Mouse (Mus musculus) c-Kit-positive CD71-negative TER-119-negative erythroid progenitor cells, embryonic 14.5 days (primary cell): ENCODE data around the gene Serpina6.
"Not testable (repeated sequence)": the region's sequence is repeated elsewhere in the genome, so short reads cannot be mapped to it uniquely, and the experiment has no call there.

Experiments
- DNase-seq: peaks from one replicate; pipeline ENCODE4 v3.0.0-alpha.2; 2013; ENCODE audit warnings: low read depth

Gene Serpina6

GRCm38 (mm10) chr12:103656848-103657626, at the start of gene Serpina6:
TSS of gene Serpina6 (minus strand) at chr12:103657212.
- DNase-seq, result no peak

GRCm38 (mm10) chr12:103706113-103706512, 49.1 kb upstream of the Serpina6 start:
- DNase-seq, result no peak

DNA sequence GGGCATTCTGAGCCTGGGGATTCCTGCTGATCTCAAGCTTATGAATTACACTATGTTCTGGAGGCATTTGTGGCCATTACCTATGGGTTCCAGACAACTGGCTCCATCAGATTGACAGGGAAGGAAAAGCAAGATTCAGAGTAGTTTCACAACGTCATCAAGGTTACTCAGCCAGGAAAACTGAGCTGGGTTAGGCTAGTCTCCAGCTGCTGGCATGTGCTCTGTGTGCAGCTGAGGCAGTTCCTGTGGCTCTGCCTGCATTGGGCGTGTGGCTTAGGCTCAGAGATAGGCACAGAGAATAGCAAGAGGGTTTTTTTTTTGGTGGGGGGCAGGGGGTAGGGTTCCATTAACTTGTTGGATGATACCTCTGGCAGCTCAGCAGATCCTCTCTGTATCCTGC, 48.5 kb upstream of the Serpina6 start:
- no peak for DNase-seq

GRCm38 (mm10) chr12:103700144-103700750, 43.2 kb upstream of the Serpina6 start:
- DNase-seq, result no peak

DNA sequence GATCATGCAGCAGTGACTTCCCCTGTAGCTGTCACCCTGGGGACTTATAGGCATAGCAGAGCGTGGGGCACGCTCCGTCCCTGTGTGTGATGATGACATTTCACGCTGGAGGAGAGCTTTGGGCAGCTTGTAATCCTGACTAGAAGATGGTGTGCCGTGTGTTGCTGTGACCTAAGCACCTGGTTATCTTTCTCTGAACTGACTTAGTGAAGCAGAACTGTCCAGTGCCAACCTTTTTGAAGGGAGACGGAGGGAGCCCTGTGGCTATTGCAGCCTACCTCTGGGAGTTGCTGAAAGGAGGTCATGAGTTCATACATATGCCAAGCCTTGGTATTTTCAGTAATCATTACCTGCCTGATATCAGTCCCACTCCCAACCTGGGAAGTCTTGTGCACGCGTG, 38.4 kb upstream of the Serpina6 start, which contains the start of gene Serpina1f:
Serpina1f (minus strand) TSS at position 101 of the 400 bp plus-strand sequence.
- DNase-seq, result no peak

- DNase-seq, result no peak
These were observed 31.3 kb upstream of the Serpina6 start for GRCm38 (mm10) chr12:103688221-103688814.

- no peak for DNase-seq
These were observed 30.0 kb upstream of the Serpina6 start for GRCm38 (mm10) chr12:103687021-103687420.

DNA sequence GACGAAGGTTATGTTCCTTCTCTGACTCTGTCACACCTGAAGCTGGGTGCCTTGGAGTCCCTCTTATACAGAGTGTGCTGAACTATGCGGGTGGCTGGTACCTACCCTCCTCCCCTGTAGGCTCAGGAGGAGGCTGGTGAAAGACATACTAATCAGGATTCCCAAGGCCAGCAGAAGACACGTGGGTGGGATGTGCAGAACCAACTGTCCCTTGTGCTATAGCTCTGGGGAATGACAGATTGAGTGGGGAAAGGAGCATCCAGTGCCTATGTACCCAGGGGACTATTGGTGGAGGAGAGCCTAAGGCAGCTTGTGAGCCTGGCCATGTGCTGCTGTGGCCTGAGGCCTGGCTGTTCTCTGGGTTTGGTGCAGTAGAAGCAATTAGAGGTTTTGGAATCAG, 29.0 kb upstream of the Serpina6 start:
- no peak for DNase-seq

- no peak for DNase-seq
These were observed 28.4 kb upstream of the Serpina6 start for GRCm38 (mm10) chr12:103685386-103685785.

DNA sequence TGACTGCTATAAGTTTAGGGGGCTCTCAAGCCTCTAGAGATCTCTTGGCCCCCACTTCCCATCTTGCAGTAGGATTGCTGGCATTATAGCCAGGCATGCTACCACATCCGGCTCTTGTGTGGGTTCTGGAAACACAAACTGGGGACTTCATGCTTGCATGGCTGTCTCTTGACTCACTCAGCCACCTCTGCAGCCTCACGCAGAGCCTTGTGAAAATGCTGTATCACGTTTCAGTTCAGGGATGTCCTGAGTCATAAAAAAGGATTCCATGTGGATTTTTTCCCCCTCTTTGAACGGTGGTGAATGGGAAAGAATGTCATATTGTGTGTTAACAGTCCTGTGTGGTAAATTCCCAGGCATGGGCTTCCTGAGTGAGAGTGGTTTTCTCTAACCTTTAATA, 26.8 kb upstream of the Serpina6 start:
- no peak for DNase-seq

GRCm38 (mm10) chr12:103681739-103682138, 24.7 kb upstream of the Serpina6 start:
- no peak for DNase-seq

DNA sequence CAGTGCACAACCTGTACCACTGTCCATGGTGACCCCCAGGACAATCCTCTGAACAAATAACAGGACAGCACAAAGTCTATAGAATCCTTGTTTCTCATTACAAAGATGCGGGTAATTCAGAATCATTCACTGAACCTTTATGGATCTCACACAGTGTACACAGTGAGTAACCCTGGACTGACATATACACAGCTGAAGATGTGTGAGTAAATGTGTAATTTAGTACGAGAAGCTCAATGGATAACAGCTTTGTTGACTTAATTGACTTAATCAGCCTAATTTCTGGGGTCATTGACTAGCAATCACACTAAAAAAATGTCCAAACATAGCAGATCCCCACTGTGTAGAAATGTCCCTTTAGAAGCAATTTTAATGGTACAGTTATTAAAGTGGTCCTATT, 24.2 kb upstream of the Serpina6 start:
- DNase-seq, result no peak

DNA sequence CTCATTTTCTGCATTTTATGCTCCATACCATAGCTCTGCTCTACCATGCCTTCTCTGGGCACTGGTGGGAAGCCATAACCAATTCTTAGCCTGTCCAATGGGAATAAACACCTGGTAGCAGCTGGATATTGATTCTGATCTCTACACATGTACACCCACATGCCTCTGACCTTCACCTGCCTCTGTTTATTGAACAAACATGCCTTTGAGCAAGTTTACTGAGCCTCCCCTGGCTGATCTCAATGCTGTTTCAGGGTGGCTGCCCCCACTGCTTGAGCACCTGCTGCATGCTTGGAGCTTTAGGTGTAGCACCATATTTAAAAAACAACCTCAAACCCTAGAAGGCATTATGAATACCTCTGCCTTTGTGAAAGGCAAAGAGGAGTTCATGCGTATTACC, 22.8 kb upstream of the Serpina6 start:
- not testable (repeated sequence) for DNase-seq

- no peak for DNase-seq
These were observed 19.0 kb upstream of the Serpina6 start, which contains the start of gene Serpina16 for GRCm38 (mm10) chr12:103676039-103676438. TSS of gene Serpina16 (minus strand) at chr12:103676139.

DNA sequence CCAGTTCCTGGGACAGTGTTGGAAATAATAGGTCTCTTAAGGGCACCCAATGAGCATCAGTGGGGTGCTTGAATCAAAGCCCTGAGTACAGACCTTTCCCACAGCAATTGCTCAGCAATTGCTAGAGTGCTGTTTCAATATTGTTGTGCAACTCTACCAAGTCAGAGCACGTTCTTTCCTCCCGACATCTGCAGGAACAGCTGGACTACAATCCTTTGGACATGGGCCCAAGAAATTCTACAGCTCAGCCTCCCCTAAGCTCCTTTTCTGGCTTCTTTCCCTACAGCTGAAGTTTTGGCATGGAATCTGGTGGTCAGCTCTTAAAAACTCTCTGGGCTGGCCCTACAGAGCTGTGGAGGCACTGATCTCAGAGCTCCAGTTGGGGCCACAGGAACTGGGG, 16.2 kb upstream of the Serpina6 start:
- DNase-seq, result no peak

- no peak for DNase-seq
These were observed 14.5 kb upstream of the Serpina6 start for GRCm38 (mm10) chr12:103671483-103671882.

- DNase-seq, result no peak
These were observed 14.0 kb upstream of the Serpina6 start for GRCm38 (mm10) chr12:103670964-103671363.

DNA sequence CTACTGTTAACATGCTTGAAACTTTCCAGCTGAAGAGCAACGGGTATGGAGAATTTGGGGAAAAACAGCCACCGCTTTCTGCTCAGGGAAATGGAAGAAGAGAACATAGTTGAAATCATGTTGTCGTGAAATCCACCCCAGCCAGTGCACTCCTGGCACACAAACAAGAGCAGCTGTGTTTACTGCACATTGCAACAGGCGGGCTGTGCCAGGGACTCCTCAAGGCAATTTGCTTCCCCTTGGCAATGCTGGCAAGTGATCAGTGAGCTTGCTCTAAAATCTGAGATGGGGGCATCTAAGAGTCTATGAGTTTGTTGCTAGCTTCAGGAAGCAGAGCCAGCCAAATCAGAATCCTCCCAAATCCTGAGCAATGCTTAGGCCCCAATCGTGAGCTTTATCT, 13.3 kb upstream of the Serpina6 start:
- DNase-seq, result no peak

DNA sequence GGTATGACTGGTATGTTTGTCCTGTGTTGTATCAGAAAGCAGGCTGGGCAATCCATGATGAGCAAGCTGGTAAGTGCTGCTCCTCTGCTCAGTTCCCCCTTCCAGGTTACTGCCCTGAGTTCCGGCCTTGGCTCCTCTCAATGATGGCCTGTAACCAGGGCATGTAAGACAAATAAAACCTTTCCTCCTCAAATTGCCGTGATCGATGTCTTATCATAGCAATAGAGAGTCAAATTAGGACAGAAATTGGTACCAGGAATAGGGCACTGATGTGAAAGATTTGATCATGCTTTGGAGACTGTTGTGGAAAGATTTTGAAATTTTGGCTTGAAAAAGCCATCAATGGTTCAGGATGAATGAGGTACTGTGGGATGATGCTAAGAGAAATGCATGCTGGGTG, 8.3 kb upstream of the Serpina6 start:
- no peak for DNase-seq

GRCm38 (mm10) chr12:103662053-103662452, 5.0 kb upstream of the Serpina6 start:
- DNase-seq, result not testable (repeated sequence)

DNA sequence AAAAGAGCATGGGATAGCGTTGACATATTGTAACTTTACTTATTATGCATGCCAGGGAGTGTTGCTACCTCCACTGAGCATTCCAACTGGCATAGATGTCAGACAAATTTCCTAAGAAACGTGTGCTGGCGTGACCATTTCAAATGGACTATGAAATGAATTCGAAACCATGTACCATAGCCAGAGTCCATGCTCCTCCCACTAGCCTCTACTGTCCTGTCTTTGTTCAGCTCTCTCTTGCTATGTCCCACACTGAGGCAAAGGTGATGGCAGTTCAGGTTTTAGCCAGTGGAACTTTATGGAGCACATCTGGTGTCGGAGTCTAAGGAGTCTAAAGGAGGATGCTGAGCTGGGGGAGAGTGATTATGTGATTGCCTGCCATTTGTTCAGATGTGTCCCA, 3.1 kb upstream of the Serpina6 start:
- no peak for DNase-seq

GRCm38 (mm10) chr12:103659171-103659570, 2.2 kb upstream of the Serpina6 start:
- no peak for DNase-seq

DNA sequence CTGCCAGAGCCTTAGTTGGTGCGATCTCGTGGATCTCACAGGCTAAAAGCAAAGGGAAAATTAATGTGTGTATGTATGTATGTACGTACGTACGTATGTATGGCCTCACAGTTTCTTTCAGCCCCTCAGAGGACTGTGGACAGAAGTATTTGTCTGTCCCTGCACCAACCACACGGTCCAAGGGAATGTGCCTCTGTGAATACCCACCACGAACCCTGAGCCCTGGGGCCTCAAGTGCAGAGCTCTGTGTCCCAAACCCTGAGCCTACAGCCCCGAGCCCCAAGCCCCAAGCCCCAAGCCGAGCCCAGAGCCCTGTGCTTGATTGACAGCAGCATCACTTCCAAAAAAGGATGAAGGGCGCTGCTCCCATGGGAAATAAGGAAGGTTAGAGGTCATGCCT, 979 bp upstream of the Serpina6 start:
- DNase-seq, result no peak
